24 mouse cellular contexts compared by ENCODE assay signal in the genomic region with DNA sequence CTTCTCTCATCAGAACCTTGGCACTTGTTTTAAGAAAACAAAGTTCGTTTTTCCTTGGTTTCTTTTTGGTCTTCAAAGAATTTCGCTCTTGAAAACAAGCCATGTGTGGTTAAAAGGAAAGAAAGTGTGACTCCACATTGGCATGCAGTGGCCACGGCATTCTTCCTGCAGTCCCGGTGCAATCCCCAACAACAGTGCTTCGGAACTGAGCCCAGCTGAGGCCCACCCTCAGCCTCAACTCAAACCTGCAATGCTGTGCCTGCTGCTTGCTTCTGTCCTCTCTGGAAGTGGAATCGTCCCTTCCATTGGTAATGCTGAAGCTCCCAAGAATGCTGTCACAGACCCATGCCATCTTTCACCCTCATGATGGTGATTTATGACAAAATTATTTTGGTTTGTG.
"Had no signal": no experiment of that assay in that cellular context is flagged by ENCODE, and none has a peak within 500 bp of the region (broad histone marks: within the 10 kb centered on the region; RNA-seq: fewer than 3 reads in every experiment).

No protein-coding gene starts in this region.

- ATAC-seq: intestine, embryonic 16.5 days had no signal

- DNase-seq: gastrocnemius, adult 2 months; gastrocnemius, postnatal 10 days; gastrocnemius, postnatal 25 days; heart, adult 18-20 months; heart, postnatal 14 days; heart, postnatal 36 days; kidney, adult 11 months; kidney, adult 2 months; kidney, postnatal 10 days; kidney, postnatal 25 days; kidney, postnatal 4 days; liver; liver, embryonic 13.5 days had no signal

- H3K27ac ChIP-seq: gastrocnemius, adult 2 months; heart, embryonic 13.5 days; heart, embryonic 15.5 days; hindbrain, embryonic 15.5 days; layer of hippocampus, adult 2 months; left cerebral cortex, adult 2 months; limb, embryonic 10.5 days; limb, embryonic 12.5 days; liver, embryonic 13.5 days; liver, embryonic 15.5 days had no signal

- H3K9ac ChIP-seq: heart, embryonic 13.5 days; heart, embryonic 15.5 days; hindbrain, embryonic 15.5 days; limb, embryonic 12.5 days; liver, embryonic 13.5 days; liver, embryonic 15.5 days had no signal

- H3K4me1 ChIP-seq: heart, embryonic 13.5 days; heart, embryonic 15.5 days; hindbrain, embryonic 15.5 days; limb, embryonic 10.5 days; liver, embryonic 13.5 days; liver, embryonic 15.5 days had no signal

- H3K4me2 ChIP-seq: heart, embryonic 11.5 days; heart, embryonic 13.5 days; heart, embryonic 15.5 days; hindbrain, embryonic 15.5 days; limb, embryonic 12.5 days; liver, embryonic 11.5 days; liver, embryonic 13.5 days; liver, embryonic 15.5 days had no signal

- H3K36me3 ChIP-seq: heart, embryonic 13.5 days; heart, embryonic 15.5 days; hindbrain, embryonic 15.5 days; limb, embryonic 10.5 days; limb, embryonic 12.5 days; liver, embryonic 13.5 days; liver, embryonic 15.5 days had no signal

- H3K27me3 ChIP-seq: heart, embryonic 13.5 days; heart, embryonic 15.5 days; hindbrain, embryonic 15.5 days; limb, embryonic 12.5 days; liver, embryonic 13.5 days; liver, embryonic 15.5 days had no signal

- H3K4me3 ChIP-seq: gastrocnemius, adult 2 months; heart, embryonic 13.5 days; heart, embryonic 15.5 days; hindbrain, embryonic 15.5 days; layer of hippocampus, adult 2 months; left cerebral cortex, adult 2 months; limb, embryonic 10.5 days; limb, embryonic 12.5 days; liver, embryonic 13.5 days; liver, embryonic 15.5 days had no signal

- H3K9me3 ChIP-seq: heart, embryonic 13.5 days; heart, embryonic 15.5 days; hindbrain, embryonic 15.5 days; limb, embryonic 10.5 days; limb, embryonic 12.5 days; liver, embryonic 13.5 days; liver, embryonic 15.5 days had no signal
